Mouse (Mus musculus): ENCODE measurements around the gene Parp6.

Gene Parp6

GRCm38 (mm10) chr9:59655958-59656634, 39.0 kb downstream of the Parp6 start, which contains the start of gene Pkm:
Pkm (plus strand) TSS chr9:59656368.
- in situ Hi-C loops (cut with MboI, MseI), result loop anchor here (5.0 to 10.0 kb wide), 2 partner anchors 39 to 171 kb away; partner anchors contain the start of genes Arih1 and Parp6

GRCm38 (mm10) chr9:59656635-59657617, 39.8 kb downstream of the Parp6 start:
- in situ Hi-C loops (cut with MboI, MseI), result loop anchor here (5.0 to 10.0 kb wide), 2 partner anchors 40 to 172 kb away; partner anchors contain the start of genes Arih1 and Parp6

GRCm38 (mm10) chr9:59658146-59658545, 41.1 kb downstream of the Parp6 start:
- in situ Hi-C loops (cut with MboI, MseI), result loop anchor here (5.0 to 10.0 kb wide), 2 partner anchors 41 to 173 kb away; partner anchors contain the start of genes Arih1 and Parp6

- in situ Hi-C loops (cut with MboI, MseI), result loop anchor here (5.0 to 10.0 kb wide), 2 partner anchors 42 to 175 kb away; partner anchors contain the start of genes Arih1 and Parp6
These were observed 42.2 kb downstream of the Parp6 start for GRCm38 (mm10) chr9:59659036-59660026.

- in situ Hi-C loops (cut with MboI, MseI), result no loop called here
These were observed 43.3 kb downstream of the Parp6 start for GRCm38 (mm10) chr9:59660421-59660820.

- in situ Hi-C loops (cut with MboI, MseI), result no loop called here
These were observed 44.4 kb downstream of the Parp6 start for GRCm38 (mm10) chr9:59661298-59661975.

GRCm38 (mm10) chr9:59663226-59663625, 46.1 kb downstream of the Parp6 start:
- in situ Hi-C loops (cut with MboI, MseI), result no loop called here

- in situ Hi-C loops (cut with MboI, MseI), result no loop called here
These were observed 46.9 kb downstream of the Parp6 start for GRCm38 (mm10) chr9:59663957-59664356.

- in situ Hi-C loops (cut with MboI, MseI), result no loop called here
These were observed 47.7 kb downstream of the Parp6 start for GRCm38 (mm10) chr9:59664664-59665256.

GRCm38 (mm10) chr9:59666016-59666415, 48.9 kb downstream of the Parp6 start:
- in situ Hi-C loops (cut with MboI, MseI), result no loop called here

- in situ Hi-C loops (cut with MboI, MseI), result no loop called here
These were observed 49.7 kb downstream of the Parp6 start for GRCm38 (mm10) chr9:59666813-59667212.

- in situ Hi-C loops (cut with MboI, MseI), result no loop called here
These were observed 50.2 kb downstream of the Parp6 start for GRCm38 (mm10) chr9:59667250-59667649.

- in situ Hi-C loops (cut with MboI, MseI), result no loop called here
These were observed 50.8 kb downstream of the Parp6 start for GRCm38 (mm10) chr9:59667904-59668303.

GRCm38 (mm10) chr9:59668473-59668872, 51.4 kb downstream of the Parp6 start:
- in situ Hi-C loops (cut with MboI, MseI), result no loop called here

GRCm38 (mm10) chr9:59669172-59669571, 52.1 kb downstream of the Parp6 start:
- in situ Hi-C loops (cut with MboI, MseI), result no loop called here

GRCm38 (mm10) chr9:59672195-59672894, 55.3 kb downstream of the Parp6 start:
- in situ Hi-C loops (cut with MboI, MseI), result no loop called here

- in situ Hi-C loops (cut with MboI, MseI), result no loop called here
These were observed 56.3 kb downstream of the Parp6 start for GRCm38 (mm10) chr9:59673427-59673826.

GRCm38 (mm10) chr9:59675598-59675997, 58.5 kb downstream of the Parp6 start:
- in situ Hi-C loops (cut with MboI, MseI), result no loop called here

GRCm38 (mm10) chr9:59678313-59678712, 61.2 kb downstream of the Parp6 start:
- in situ Hi-C loops (cut with MboI, MseI), result no loop called here
